Mouse (Mus musculus): Measurements from ENCODE around the gene Zfp42. TPM values are rescaled to one million over a fixed set of nuclear protein-coding genes. Genes with fewer than 3 reads are reported as not detected.
"Not testable (repeated sequence)": the region's sequence is repeated elsewhere in the genome, so short reads cannot be mapped to it uniquely, and the experiment has no call there.

Zfp42 gene
- not detected for total RNA-seq (2021)

DNA sequence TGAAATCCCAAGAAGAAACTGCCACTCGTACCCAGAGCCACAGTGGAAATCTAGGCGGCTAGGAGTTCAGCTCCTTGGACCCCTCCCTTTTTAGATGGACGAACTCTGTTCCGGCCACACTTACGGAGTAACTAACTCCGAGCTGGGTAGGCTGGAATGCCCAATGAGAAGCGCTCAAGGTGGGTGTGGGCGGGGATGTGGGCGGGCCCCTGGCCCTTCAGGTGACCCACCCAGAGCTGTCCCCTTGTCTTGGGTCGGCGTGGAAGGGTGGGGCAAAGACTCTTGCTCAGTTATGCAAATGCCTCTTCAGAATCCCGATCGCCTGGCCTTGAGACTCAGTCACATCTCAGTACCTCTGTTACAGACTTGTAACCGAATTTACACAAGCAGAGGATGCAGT is at the start of gene Zfp42:
Gene Zfp42, minus strand, starts transcription at position 85 of the 400 bp plus-strand sequence.
- intact Hi-C loops (cut with DNase I) = no loop called here
- DNase-seq (ENCODE audit: low spot score) = no peak

DNA sequence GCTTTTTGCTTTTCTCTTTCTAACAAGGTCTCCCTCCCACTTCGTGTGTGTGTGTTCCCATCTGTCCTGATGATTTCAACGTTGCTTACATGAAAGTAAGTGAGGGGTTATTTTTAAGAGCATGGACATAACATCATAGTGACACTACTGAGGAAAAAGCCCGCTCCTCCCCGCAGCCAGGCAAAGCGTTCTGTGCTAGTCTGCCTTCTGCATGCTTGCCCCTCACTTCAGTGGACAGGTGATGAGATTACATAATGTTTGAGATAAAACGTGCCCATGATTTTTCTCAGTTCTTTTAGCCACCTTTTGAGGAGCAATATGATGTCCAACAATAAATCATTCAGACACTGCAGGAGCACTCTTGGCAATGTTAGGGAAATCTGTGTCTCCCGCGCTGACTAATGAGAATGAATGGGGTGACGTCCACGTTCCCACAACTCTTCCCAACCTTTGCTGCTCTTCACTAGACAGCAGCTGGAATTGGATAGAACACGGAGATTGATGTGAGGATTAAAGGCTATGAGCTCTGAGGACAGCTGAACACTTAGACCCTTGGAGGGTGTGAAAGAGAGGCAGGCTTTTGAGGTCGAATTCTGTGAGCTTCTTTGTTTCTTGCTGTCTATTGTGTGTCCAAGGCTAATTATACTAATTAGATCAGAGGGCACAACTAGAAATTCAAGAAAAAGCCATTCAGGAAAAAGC is 49.4 kb upstream of the Zfp42 start:
- DNase-seq (ENCODE audit: low spot score) = no peak
- intact Hi-C loops (cut with DNase I) = no loop called here

DNA sequence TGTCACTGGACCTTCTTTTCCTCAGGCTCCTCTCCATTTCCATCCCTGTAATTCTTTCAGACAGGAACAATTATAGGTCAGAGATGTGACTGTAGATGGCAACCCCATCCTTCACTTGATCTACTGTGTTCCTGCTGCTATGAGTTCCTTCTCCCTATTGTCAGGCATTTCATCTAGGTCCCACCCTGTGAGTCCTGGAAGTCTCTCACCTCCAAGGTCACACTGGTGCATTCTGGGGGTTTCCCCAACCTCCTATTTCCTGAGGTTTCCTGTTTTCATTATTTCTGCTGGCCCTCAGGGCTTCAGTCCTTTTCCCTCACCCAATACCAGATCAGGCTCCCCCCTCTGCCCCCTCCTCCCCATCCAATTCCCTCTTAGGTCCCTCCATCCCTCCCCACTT is 45.5 kb upstream of the Zfp42 start:
- intact Hi-C loops (cut with DNase I); DNase-seq (ENCODE audit: low spot score): not testable (repeated sequence)

DNA sequence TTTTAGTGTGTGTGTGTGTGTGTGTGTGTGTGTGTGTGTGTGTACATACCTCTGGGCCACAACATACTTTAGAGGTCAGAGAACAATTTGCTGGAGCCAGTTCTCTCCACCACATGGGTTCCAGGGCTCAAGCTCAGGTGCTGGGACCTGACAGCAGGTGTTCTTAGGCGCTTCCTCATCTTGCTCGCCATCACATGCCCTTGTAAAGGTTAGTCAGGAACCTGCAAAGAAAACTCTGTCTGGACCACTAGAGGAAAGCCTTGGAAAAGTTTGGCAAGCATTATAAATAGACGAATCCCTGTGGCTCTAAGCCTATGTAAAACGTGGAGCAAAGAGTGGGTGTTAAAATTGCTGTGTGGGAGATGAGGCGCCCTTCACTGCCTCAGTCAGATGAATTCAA is 31.8 kb upstream of the Zfp42 start:
- intact Hi-C loops (cut with DNase I) = no loop called here
- DNase-seq (ENCODE audit: low spot score) = no peak

DNA sequence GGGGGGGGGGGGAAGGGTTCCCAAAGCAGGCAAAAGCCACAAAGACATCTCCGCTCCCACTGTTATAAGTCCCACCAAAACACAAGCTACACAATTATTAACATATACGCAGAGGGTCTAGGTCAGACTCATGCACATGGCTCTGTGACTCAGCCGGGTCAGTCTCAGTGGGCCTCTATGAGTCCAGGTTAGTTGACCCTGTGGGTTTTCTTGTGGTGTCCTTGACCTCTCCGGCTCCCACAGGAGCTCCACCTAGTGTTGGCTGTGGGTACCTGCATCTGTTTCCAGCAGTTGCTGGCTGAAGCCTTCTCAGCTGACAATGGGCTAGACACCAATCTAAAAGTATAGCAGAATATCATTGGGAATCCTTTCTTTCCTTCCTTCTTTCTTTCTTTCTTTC is 26.7 kb upstream of the Zfp42 start:
- intact Hi-C loops (cut with DNase I) = no loop called here
- DNase-seq (ENCODE audit: low spot score) = no peak

DNA sequence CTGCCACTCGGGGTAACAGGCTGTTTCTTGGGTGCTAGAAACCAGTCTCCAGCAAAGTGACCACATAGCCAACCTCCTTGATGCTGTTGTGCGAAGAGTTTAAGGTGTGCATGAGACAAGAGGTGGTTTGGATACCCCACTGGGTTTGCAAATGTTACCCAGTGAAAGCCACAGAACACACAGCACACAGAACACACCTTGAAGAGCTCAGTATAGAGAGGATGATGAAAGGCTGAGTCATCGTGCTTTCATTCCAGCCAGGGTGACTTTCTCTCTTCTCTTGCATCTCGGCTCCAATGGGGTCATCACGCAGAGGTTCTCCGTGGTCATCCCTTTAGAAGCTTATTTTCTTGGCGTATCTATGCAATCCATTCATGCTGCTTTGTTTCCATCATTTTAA is 24.9 kb upstream of the Zfp42 start:
- no peak for DNase-seq (ENCODE audit: low spot score)
- intact Hi-C loops (cut with DNase I) = no loop called here

DNA sequence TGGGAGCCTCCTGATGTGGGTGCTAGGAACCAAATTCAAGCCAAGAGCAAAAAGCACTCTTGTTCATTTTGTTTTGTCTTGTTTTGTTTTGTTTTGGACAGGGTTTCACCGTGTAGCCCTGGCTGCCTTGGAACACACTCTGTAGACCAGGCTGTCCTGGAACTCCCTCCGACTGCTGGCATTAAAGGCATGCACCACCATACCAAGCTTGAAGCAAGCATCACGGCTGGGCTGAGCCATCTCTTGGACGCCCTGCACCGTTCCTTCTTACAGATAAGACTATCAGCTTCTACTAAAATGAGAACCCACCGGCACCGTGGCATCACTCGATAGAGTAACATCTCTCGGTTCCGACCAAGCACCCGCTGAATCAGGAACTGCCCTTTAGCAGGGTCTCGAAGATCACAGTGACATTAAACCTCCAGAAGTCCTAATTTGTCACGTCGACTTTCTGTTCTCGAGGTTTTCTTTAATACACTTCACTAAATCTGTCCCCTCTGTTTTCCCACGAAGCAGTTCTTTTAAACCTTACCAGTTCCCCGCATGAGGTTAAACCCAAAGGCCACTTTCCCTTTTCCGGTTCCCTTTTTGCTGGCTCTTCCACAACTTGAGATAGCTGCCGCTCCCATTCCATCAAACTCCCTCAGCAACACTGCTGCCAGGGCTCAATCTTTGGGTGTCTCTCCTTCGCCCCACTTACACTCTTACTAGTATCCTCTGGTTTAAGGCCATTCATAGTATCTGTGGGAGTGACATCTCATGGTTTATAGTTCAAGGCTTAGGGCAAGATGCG is 23.3 kb upstream of the Zfp42 start:
- intact Hi-C loops (cut with DNase I) = no loop called here
- DNase-seq (ENCODE audit: low spot score) = no peak

DNA sequence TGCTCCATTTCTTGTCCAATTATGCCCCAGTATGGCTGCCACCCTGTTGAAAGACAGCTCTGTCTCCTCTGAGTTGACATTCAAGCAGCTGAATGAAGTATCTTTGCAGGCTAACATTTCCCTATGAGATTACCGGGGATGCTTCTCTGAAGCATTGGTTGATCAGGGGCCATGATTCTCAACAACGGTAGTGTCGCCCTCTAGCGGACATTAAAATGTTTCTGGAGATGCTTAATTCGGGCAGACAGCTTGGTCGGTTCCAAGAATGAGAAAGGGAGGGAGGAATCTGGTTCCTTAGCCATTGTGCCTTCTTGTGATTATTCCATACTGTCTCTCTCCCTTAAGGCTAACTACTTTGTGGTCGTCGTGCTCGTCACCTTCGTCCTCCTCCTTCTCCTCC is 21.9 kb upstream of the Zfp42 start:
- intact Hi-C loops (cut with DNase I) = no loop called here
- no peak for DNase-seq (ENCODE audit: low spot score)

DNA sequence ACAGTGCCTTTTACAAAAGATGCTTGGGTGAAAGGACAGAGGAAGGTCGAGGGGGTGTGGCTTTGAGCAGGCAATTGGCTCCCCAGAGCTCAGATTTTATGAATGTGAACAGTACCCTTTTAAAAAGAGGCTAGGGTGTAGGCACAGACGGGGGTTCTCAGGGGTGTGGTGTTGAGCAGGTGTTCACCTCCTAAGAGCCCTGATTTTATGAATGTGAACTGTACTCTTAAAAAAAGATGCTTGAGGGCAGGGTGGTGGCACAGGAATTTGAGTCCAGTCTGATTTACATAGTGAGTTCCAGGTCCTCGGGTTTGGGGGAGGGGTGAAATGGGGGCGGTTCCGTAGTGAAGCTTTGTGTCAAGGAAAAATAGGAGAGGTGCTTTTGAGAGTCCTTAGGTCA is 14.0 kb upstream of the Zfp42 start:
- intact Hi-C loops (cut with DNase I) = no loop called here
- DNase-seq (ENCODE audit: low spot score) = no peak

DNA sequence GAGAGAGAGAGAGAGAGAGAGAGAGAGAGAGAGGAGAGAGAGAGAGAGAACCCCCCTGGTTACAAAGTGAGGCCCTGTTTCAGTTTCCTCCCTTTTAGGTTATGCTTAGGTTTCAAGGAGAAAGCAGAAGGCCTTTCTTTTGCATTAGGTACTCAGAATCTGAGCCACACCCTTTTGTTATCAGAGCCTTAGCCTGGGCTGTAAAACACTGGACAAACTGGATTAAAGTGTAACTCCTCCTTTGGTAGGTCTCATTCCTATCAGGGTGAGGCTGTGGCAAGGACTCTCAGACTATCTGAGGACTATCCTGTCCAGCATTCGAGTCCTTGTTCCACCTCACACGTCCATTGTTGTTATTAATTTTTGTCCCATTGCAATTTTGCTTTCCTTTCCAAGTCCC is 1.4 kb upstream of the Zfp42 start:
- intact Hi-C loops (cut with DNase I) = no loop called here
- DNase-seq (ENCODE audit: low spot score) = no peak

DNA sequence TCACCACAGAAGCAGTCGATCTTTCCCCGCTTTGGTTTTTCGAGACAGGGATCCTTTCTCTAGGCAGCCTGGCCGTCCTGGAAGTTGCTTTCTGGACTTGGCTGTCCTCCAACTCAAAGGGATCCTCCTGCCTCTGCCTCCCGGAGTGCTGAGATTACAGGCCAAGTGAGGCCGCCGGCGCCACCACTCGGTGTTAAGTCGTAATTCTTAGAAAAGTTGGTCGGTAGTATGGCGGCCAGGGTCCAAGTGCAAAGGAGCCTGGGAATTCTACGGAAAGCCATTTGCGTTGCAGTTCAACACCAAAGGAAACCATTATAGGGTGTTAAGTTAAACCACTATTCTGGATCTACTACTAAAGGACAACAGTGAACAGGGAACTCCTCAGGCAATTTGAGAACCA is 1.1 kb downstream of the Zfp42 start:
- intact Hi-C loops (cut with DNase I) = no loop called here
- DNase-seq (ENCODE audit: low spot score) = no peak

DNA sequence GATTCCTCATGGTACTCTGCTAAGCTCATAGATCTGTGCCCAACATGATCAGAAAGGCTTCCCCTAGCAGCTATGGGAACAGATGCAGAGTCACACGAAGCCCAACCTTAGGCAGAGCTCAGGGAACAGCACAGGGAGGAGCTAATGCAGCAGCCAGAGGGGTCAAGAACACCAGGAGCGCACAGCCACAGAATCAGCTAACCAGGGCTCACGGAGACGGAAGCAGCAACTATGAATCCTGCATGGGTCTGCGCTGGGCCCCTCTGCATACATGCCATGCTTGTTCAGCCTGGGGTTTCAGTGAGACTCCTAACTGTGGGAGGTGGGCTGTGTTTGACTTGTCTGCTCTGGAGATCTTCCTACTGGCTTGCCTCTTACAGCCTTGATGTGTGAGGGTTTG is 7.0 kb downstream of the Zfp42 start:
- DNase-seq (ENCODE audit: low spot score) = no peak
- intact Hi-C loops (cut with DNase I) = no loop called here

DNA sequence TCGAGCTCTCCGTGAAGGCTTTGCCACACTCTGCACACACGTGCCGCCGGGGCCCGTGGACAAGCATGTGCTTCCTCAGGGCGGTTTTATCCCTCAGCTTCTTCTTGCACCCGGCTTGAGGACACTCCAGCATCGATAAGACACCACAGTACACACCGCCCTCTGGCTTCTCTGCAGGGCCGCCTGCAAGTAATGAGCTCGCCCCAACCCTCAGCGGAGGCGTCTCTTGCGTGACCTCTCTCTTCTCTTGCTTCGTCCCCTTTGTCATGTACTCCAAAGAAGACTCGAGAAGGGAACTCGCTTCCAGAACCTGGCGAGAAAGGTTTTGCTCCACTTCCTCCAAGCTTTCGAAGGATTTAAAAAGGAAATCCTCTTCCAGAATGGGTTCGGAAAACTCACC is 11.0 kb downstream of the Zfp42 start:
- intact Hi-C loops (cut with DNase I) = no loop called here
- DNase-seq (ENCODE audit: low spot score) = no peak

DNA sequence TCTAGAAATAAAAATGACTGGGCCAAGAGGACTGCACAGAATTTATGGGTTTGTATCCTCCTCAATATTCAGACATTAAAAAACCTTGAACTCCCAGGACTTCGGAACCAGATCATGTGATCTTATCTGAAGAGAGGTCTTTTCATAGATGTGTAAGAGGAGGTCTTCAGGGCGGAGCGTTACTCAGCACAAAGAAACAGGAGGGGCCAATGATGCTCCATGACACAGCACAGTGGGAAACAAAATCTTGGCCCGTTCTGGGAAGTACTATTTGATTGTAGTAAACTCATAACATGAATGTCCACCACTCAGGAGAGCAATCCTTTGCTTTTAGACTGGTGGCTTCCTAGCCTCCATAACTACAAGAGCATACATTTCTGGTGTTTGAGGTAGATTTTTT is 12.6 kb downstream of the Zfp42 start:
- DNase-seq (ENCODE audit: low spot score) = no peak
- intact Hi-C loops (cut with DNase I) = no loop called here

DNA sequence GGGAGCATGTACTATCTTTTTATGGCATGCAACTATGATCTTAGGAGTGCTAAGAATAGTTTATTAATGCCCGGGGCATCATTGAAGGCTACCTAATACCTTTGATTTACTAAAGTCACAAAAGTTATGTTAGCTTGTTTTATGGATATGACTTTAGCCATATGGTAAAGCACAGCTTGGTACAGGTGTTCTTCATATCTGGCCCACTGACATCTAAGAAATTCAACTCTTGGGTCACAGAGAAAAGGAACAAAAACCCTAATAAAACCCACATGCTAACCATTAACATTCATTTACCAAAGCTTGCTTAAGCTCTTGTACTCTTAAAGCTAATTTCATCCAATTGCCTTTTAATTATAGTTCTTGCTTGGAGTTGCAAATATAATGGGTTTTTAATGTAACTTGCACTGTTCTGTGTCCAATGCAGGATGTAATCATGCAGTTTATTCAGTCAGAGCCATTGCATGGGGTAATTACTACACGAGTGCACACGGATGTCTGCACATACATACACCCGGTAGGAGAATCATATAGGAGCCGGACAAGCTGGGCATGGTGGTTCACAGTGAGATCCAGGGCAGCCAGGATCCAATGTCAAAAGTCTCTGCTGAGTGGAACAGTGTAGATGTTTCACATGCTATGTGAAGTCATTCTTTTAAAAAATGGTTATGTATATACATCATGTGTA is 16.2 kb downstream of the Zfp42 start:
- intact Hi-C loops (cut with DNase I) = no loop called here

DNA sequence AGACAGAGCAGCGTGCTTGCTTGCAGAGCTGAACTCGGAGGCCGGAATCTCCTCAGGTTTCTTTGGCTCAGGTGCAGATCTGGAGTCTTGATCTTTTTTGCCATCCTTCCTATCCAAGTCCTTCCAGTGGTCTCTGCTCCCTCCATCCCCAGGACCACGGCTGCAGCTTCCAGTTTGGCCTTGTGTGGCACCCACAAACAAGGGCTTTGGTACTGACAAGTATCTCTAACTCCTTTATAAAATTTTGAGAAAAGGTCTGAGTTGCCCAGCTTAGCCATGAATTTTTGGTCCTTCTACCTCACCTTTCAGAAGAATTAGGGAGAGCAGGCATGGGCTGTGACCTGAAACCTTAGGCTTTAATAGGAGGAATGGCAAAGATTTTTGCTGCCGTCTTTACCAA is 17.0 kb downstream of the Zfp42 start:
- intact Hi-C loops (cut with DNase I) = no loop called here
- DNase-seq (ENCODE audit: low spot score) = no peak

More for the DNA sequence above, 16.2 kb downstream of the Zfp42 start:
- DNase-seq (ENCODE audit: low spot score) = no peak

DNA sequence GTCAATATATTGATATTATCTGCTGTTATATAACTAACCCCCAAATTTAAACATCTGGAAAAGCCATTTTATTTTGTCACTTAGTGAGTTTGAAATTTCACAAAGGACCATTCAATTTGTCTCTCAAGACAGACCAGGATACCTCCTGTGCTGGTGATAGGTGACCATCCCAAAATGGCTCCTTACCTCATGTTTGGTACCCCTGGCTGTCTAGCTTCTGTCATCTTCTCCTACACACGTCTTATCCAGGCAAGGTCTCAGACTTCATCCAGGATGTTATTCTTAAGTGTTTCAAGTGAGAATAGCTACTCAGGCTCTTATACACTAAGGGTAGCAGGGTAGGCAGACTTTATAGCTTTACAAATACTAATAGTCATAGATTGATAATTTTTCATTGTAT is 17.9 kb downstream of the Zfp42 start:
- intact Hi-C loops (cut with DNase I) = no loop called here

DNA sequence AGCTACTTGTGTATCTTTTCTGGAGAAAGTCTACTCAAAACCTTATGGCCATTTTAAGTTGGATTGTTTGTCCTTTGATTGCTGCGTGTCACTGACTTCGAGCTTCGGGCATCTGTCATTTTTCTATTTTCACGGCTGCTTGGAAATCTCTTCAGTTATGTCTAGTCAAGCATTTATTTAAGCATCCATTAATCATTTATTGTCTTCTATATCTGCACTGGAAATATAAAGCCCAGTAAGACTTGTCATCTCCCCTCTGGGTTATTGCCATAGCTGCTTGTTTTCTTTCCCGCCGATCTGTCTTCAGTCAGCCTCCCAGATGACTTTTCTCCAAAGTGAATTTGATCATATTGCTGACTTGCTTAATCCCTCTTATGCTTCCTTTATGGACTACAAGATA is 19.3 kb downstream of the Zfp42 start:
- DNase-seq (ENCODE audit: low spot score) = no peak
- intact Hi-C loops (cut with DNase I) = no loop called here

More for the DNA sequence above, 17.9 kb downstream of the Zfp42 start:
- no peak for DNase-seq (ENCODE audit: low spot score)

DNA sequence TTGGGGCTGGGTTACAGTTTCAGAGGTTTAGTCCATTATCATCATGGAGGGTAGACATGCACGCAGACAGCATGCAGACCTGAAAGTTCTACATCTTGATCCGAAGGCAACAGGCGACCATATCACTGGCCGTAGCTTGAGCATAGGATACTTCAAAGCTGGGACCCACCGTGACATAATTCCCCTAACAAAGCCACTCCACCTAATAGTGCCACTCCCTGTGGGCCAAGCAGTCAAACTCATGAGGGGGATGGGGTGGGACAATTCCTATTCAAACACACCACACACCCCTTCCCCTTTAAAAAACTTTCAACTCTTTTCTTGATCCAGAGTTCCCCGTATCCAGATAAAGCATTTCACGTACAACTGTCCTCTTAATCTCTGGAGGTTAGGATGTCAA is 23.5 kb downstream of the Zfp42 start:
- no peak for DNase-seq (ENCODE audit: low spot score)
- intact Hi-C loops (cut with DNase I) = no loop called here

DNA sequence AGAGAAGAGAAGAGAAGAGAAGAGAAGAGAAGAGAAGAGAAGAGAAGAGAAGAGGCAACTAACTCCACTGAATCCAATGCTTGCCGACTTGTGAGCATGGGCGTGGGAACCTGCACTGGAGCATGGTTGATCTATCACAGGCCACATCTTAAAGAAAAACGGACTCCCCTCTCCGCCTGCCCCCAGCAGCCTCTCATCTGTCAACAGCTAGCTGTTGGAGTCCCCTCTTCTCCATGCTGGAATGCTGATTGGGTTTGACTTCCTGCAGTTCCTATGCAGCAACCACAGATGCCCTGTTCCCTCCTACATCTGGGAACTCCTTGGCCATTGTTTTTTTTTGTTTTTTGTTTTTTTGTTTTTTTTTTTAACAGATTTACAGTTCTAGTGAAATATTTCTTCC is 28.4 kb downstream of the Zfp42 start:
- no peak for DNase-seq (ENCODE audit: low spot score)
- intact Hi-C loops (cut with DNase I) = no loop called here

DNA sequence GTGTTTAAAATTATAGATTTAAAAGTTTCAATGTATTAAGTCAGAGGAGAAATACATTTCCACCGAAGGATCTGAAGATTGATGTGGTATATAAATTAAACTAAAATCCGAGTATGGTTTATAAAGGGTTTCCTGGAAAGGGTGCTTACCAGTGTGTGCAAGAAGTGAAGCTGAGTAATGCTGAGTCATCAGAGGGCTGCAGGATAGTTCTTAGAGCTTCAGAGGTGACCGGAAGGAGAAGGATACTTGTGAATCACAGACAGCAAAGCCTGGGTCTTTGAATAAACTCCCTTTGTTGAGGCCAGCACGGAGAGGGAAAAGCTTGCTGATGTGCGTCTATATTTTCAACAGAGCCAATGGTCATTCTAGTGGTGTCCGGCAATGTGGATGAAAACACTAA is 45.8 kb downstream of the Zfp42 start:
- intact Hi-C loops (cut with DNase I) = no loop called here
- DNase-seq (ENCODE audit: low spot score) = no peak

Data from heart, postnatal 25 days (tissue).